Comparison of ENCODE assay signal across 9 mouse cellular contexts in genomic region chr1:178960015-178960559, GRCm38 (mm10).
A peak's percentile ranks its signal among the peaks of the same experiment; 100 is the strongest.
DNase-seq lines count a peak whose midpoint lies in the region; ATAC-seq and TF ChIP-seq lines count a peak whose summit lies in the region.
"Had no signal": no experiment of that assay in that cellular context is flagged by ENCODE, and none has a peak within 500 bp of the region (broad histone marks: within the 10 kb centered on the region; RNA-seq: fewer than 3 reads in every experiment).

No protein-coding gene starts in this region.

- H3K4me3 ChIP-seq in C2C12 (ENCODE audit: insufficient read depth, poor library complexity, severe bottlenecking): no peak overlapping the region
- no peak overlapping the region for H3K4me3 ChIP-seq in embryonic facial prominence, embryonic 11.5 days (ENCODE audit: low read depth, low read length)
- H3K4me3 ChIP-seq in heart, adult 2 months: no peak overlapping the region
- H3K4me3 ChIP-seq in kidney, embryonic 15.5 days (replicated peaks): no peak overlapping the region
- no peak overlapping the region for H3K4me3 ChIP-seq in limb, embryonic 13.5 days
- H3K4me3 ChIP-seq: embryonic facial prominence, embryonic 13.5 days had no signal

- peak; percentile 75 to 82 for DNase-seq in adrenal gland, postnatal 36 days
- DNase-seq in embryonic facial prominence, embryonic 11.5 days (ENCODE audit: low spot score): peak; percentile 92
- peak; percentile 35 to 65 for DNase-seq in heart, adult 2 months
- DNase-seq in neural tube, embryonic 10.5 days (ENCODE audit: extremely low spot score, low spot score): peak; percentile 87
- peak; percentile 47 for DNase-seq in telencephalon, adult 2 months (ENCODE audit: low read depth, low spot score)

- H3K79me3 ChIP-seq in C2C12 (ENCODE audit: low read depth): no peaks in the 10 kb centered on the region

- ATAC-seq in embryonic facial prominence, embryonic 11.5 days (replicated peaks; ENCODE audit: insufficient number of reproducible peaks, low FRiP score, low TSS enrichment, low read depth): peak; percentile 77
- peak; percentile 54 for ATAC-seq in kidney, embryonic 15.5 days (replicated peaks; ENCODE audit: low FRiP score)
- ATAC-seq in limb, embryonic 13.5 days (ENCODE audit: low FRiP score, low read depth): peak; percentile 76

- no peaks in the 10 kb centered on the region for H3K9me3 ChIP-seq in embryonic facial prominence, embryonic 11.5 days (replicated peaks; ENCODE audit: control insufficient read depth, low read length)
- no peaks in the 10 kb centered on the region for H3K9me3 ChIP-seq in kidney, embryonic 15.5 days (replicated peaks)
- no peaks in the 10 kb centered on the region for H3K9me3 ChIP-seq in limb, embryonic 13.5 days
- H3K9me3 ChIP-seq: embryonic facial prominence, embryonic 13.5 days had no signal

- TF ChIP-seq POLR2A in heart, adult 2 months (IDR thresholded peaks at IDR 0.05; ENCODE audit: insufficient read depth, low read depth, low read length): no peak

- H3K79me2 ChIP-seq in C2C12 (ENCODE audit: control insufficient read depth, insufficient read depth): no peaks in the 10 kb centered on the region
- H3K79me2 ChIP-seq in heart, adult 2 months (replicated peaks; ENCODE audit: control insufficient read depth, insufficient read depth, low read length): no peaks in the 10 kb centered on the region

- H3K9ac ChIP-seq in embryonic facial prominence, embryonic 11.5 days (replicated peaks; ENCODE audit: low read length): 0 out of 2 replicates have a peak overlapping the region, but pooled peaks have one; percentile 30
- H3K9ac ChIP-seq in heart, adult 2 months (ENCODE audit: low read depth, low read length): no peak overlapping the region
- no peak overlapping the region for H3K9ac ChIP-seq in kidney, embryonic 15.5 days
- H3K9ac ChIP-seq in limb, embryonic 13.5 days: no peak overlapping the region
- H3K9ac ChIP-seq: embryonic facial prominence, embryonic 13.5 days had no signal

- H3K27me3 ChIP-seq in C2C12 (ENCODE audit: control insufficient read depth, insufficient read depth, insufficient read length): no peaks in the 10 kb centered on the region
- no peaks in the 10 kb centered on the region for H3K27me3 ChIP-seq in embryonic facial prominence, embryonic 11.5 days (ENCODE audit: control insufficient read depth, insufficient read depth, low read length)
- H3K27me3 ChIP-seq in heart, adult 2 months (ENCODE audit: control insufficient read depth, insufficient read depth, low read length): no peaks in the 10 kb centered on the region
- no peaks in the 10 kb centered on the region for H3K27me3 ChIP-seq in kidney, embryonic 15.5 days
- peaks cover 11% of the 10 kb centered on the region; the same call in 1 of the 2 replicates for H3K27me3 ChIP-seq in limb, embryonic 13.5 days
- H3K27me3 ChIP-seq: embryonic facial prominence, embryonic 13.5 days had no signal

- H3ac ChIP-seq in C2C12 (ENCODE audit: control insufficient read depth, insufficient read length, low read depth): no peak overlapping the region

- no peak overlapping the region for H3K4me2 ChIP-seq in embryonic facial prominence, embryonic 11.5 days (ENCODE audit: low read depth, low read length)
- H3K4me2 ChIP-seq in kidney, embryonic 15.5 days: no peak overlapping the region
- no peak overlapping the region for H3K4me2 ChIP-seq in limb, embryonic 13.5 days (replicated peaks)
- H3K4me2 ChIP-seq: embryonic facial prominence, embryonic 13.5 days had no signal

- H3K27ac ChIP-seq in embryonic facial prominence, embryonic 11.5 days (replicated peaks; ENCODE audit: low read depth, low read length): no peak overlapping the region
- H3K27ac ChIP-seq in heart, adult 2 months: no peak overlapping the region
- H3K27ac ChIP-seq in kidney, embryonic 15.5 days: no peak overlapping the region
- H3K27ac ChIP-seq in limb, embryonic 13.5 days: no peak overlapping the region
- H3K27ac ChIP-seq: embryonic facial prominence, embryonic 13.5 days had no signal

- H3K36me3 ChIP-seq in C2C12 (ENCODE audit: control insufficient read depth, insufficient read depth): no peaks in the 10 kb centered on the region
- H3K36me3 ChIP-seq in embryonic facial prominence, embryonic 11.5 days (replicated peaks; ENCODE audit: control insufficient read depth, insufficient read depth, low read depth, low read length): no peaks in the 10 kb centered on the region
- no peaks in the 10 kb centered on the region for H3K36me3 ChIP-seq in heart, adult 2 months (ENCODE audit: control insufficient read depth, insufficient read depth, low read length)
- no peaks in the 10 kb centered on the region for H3K36me3 ChIP-seq in kidney, embryonic 15.5 days
- H3K36me3 ChIP-seq in limb, embryonic 13.5 days: no peaks in the 10 kb centered on the region

- intact Hi-C loops in heart, adult 2 months (cut with DNase I): loop anchor here (2.0 to 5.0 kb wide), 2 partner anchors 182 to 433 kb away; no protein-coding TSS in a partner anchor

- TF ChIP-seq EP300 in heart, adult 2 months (IDR thresholded peaks at IDR 0.05; ENCODE audit: insufficient read depth, low read depth, low read length): no peak

- H3K4me1 ChIP-seq in embryonic facial prominence, embryonic 11.5 days (ENCODE audit: control insufficient read depth, insufficient read depth, low read length): no peaks in the 10 kb centered on the region; the same call in 1 of the 2 replicates
- H3K4me1 ChIP-seq in heart, adult 2 months (ENCODE audit: control insufficient read depth, insufficient read depth, low read length): no peaks in the 10 kb centered on the region
- H3K4me1 ChIP-seq in kidney, embryonic 15.5 days: no peaks in the 10 kb centered on the region
- peaks cover 24% of the 10 kb centered on the region for H3K4me1 ChIP-seq in limb, embryonic 13.5 days

- 52% methylated on average over 7 of the region's 7 CpGs for WGBS in embryonic facial prominence, embryonic 11.5 days
- 50% methylated on average over 7 of the region's 7 CpGs for WGBS in heart, adult 2 months
- 46% methylated on average over 7 of the region's 7 CpGs for WGBS in kidney, embryonic 15.5 days
- WGBS in limb, embryonic 13.5 days: 30% methylated on average over 7 of the region's 7 CpGs

- peak; percentile 40 for TF ChIP-seq CTCF in C2C12 (IDR thresholded peaks at IDR 0.05; ENCODE audit: control insufficient read depth, insufficient read depth, insufficient read length)
- peak; percentile 78 for TF ChIP-seq CTCF in heart, adult 2 months (IDR thresholded peaks at IDR 0.05)

TF ChIP-seq in C2C12, 6 proteins besides CTCF, POLR2A, EP300 and RAD21:
- TF ChIP-seq MAX (IDR thresholded peaks at IDR 0.05) (no peak), CEBPB (IDR thresholded peaks at IDR 0.05; ENCODE audit: low read depth) (no peak), MYOG (IDR thresholded peaks at IDR 0.05; ENCODE audit: control insufficient read depth, extremely low read depth, insufficient read length) (no peak), MYOD1 (IDR thresholded peaks at IDR 0.05; ENCODE audit: control insufficient read depth, insufficient read length, low read depth) (no peak), FOSL1 (IDR thresholded peaks at IDR 0.05; ENCODE audit: insufficient read depth, low read length, poor library complexity, severe bottlenecking) (no peak), USF1 (IDR thresholded peaks at IDR 0.05; ENCODE audit: low read depth) (no peak)
